Mouse (Mus musculus) ES-E14 (cell line): Measurements from ENCODE around the gene Kank2.

Experiments used
- CHD2 ChIP-seq: IDR thresholded peaks from 2 replicates; pipeline ENCODE4 v1.6.1; 2014; ENCODE audit warnings: mild to moderate bottlenecking, low read depth, low read length, inconsistent platforms
- HCFC1 ChIP-seq: IDR thresholded peaks from 2 replicates; pipeline ENCODE4 v1.6.1; 2012; ENCODE audit warnings: low read length, inconsistent platforms, borderline replicate concordance; ENCODE audit not compliant: insufficient read depth
- MAFK ChIP-seq: IDR thresholded peaks from 2 replicates; pipeline ENCODE4 v1.6.1; 2014; ENCODE audit warnings: mild to moderate bottlenecking, low read depth, low read length, inconsistent platforms; ENCODE audit not compliant: insufficient read depth
- ZNF384 ChIP-seq: IDR thresholded peaks from 2 replicates; pipeline ENCODE4 v1.6.1; 2012; ENCODE audit warnings: low read depth, low read length, inconsistent platforms

- TF ChIP-seq ZNF384 (no peak), HCFC1 (no peak), MAFK (no peak), CHD2 (no peak)
Measured at GRCm38 (mm10) chr9:21845381-21846080, 47.0 kb upstream of the Kank2 start.
